Mouse (Mus musculus) liver, embryonic 15.5 days (tissue): ENCODE measurements around the gene Fam163b. TPM values are rescaled to one million over a fixed set of nuclear protein-coding genes. Genes with fewer than 3 reads are reported as not detected.

ENCODE experiments used
- ATAC-seq: fragments of 200-750 bp; cut with Nextera tagmentation; 2 replicates; pipeline ENCODE4 v1.8.0; 2017; ENCODE audit warnings: moderate number of reproducible peaks, mild to moderate bottlenecking, moderate library complexity; ENCODE audit not compliant: insufficient read depth
- H3K27ac ChIP-seq: fragments of 300-500 bp; sonication (generic); replicated peaks from 2 replicates; pipeline ENCODE4 v1.5.1; 2015; ENCODE audit warnings: mild to moderate bottlenecking, inconsistent platforms
- H3K27me3 ChIP-seq: fragments of 300-500 bp; sonication (generic); 2 replicates; pipeline ENCODE4 v1.6.1; 2015; ENCODE audit warnings: mild to moderate bottlenecking, inconsistent platforms
- H3K36me3 ChIP-seq: fragments of 300-500 bp; sonication (generic); replicated peaks from 2 replicates; pipeline ENCODE4 v1.6.1; 2015; ENCODE audit warnings: moderate library complexity, mild to moderate bottlenecking, inconsistent platforms
- H3K4me1 ChIP-seq: fragments of 300-500 bp; sonication (generic); replicated peaks from 2 replicates; pipeline ENCODE4 v1.6.1; 2015; ENCODE audit warnings: inconsistent platforms
- H3K4me2 ChIP-seq: fragments of 300-500 bp; sonication (generic); 2 replicates; pipeline ENCODE4 v1.6.1; 2015; ENCODE audit warnings: moderate library complexity, mild to moderate bottlenecking, inconsistent platforms
- H3K4me3 ChIP-seq: fragments of 300-500 bp; sonication (generic); replicated peaks from 2 replicates; pipeline ENCODE4 v1.5.1; 2015; ENCODE audit warnings: mild to moderate bottlenecking, inconsistent platforms
- H3K9ac ChIP-seq: fragments of 300-500 bp; sonication (generic); 2 replicates; pipeline ENCODE4 v1.6.1; 2015; ENCODE audit warnings: moderate library complexity, mild to moderate bottlenecking, inconsistent platforms
- H3K9me3 ChIP-seq: fragments of 300-500 bp; sonication (generic); replicated peaks from 2 replicates; pipeline ENCODE4 v1.6.1; 2016; ENCODE audit warnings: inconsistent platforms
- WGBS: fragments of 180-500 bp; shearing (Covaris S2); methylation state at CpG from one replicate; pipeline ENCODE4 v1.1.7; 2015; ENCODE audit warnings: mixed read lengths; ENCODE audit not compliant: insufficient replicate concordance; 5-methylcytosine and 5-hydroxymethylcytosine counted together
- polyA plus RNA-seq: library from polyadenylated mRNA; unstranded; fragments of >200 nt; fragmentation: Nextera tagmentation; extraction: Ambion mirVana; gene quantifications from 2 replicates; pipeline ENCODE4 v1.2.1, GENCODE M21; 2015

Gene Fam163b
- polyA plus RNA-seq, 1 experiment from 2014 or later, result not detected

DNA sequence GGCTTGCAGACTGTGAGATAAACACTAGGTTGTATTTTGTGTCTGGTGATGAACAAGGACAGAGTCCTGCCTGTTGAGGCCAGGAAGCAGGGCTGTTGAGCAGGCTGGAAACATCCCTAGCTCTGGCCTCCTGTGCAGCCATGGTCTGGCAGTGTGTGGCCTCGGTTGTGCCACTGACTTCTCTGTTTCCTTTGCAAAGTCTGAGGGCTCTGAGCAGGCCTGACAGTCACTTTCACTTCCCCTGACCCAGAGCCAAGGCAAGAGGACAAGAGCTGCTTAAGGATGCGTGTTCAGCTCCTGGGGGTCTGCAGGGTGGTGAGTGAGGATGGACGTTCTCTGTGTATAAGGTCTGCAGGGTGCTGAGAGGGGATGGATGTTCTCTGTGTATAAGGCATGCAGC is 13.3 kb downstream of the Fam163b start:
- Histone ChIP-seq H3K27ac (no peak overlapping the region), H3K36me3 (no peaks in the 10 kb centered on the region), H3K9ac (no peak overlapping the region), H3K4me1 (no peaks in the 10 kb centered on the region), H3K9me3 (no peaks in the 10 kb centered on the region), H3K4me2 (no peak overlapping the region), H3K4me3 (no peak overlapping the region), H3K27me3 (no peaks in the 10 kb centered on the region)
- no peak for ATAC-seq
- 34% methylated on average over 3 of the region's 3 CpGs for WGBS

- WGBS, result 59% methylated on average over 4 of the region's 4 CpGs
Observed at GRCm38 (mm10) chr2:27126496-27126895, 15.8 kb downstream of the Fam163b start.

GRCm38 (mm10) chr2:27125979-27126378 is 16.3 kb downstream of the Fam163b start:
- H3K36me3 ChIP-seq, result no peaks in the 10 kb centered on the region
- peaks cover 7% of the 10 kb centered on the region; the same call in 1 of the 2 replicates for H3K27me3 ChIP-seq
- no peaks in the 10 kb centered on the region for H3K4me1 ChIP-seq
- H3K4me3 ChIP-seq, result no peak overlapping the region
- H3K9ac ChIP-seq, result no peak overlapping the region
- no peak overlapping the region for H3K4me2 ChIP-seq
- WGBS, result 27% methylated on average over 10 of the region's 10 CpGs
- no peak for ATAC-seq
- H3K27ac ChIP-seq, result no peak overlapping the region
- no peaks in the 10 kb centered on the region for H3K9me3 ChIP-seq

More at GRCm38 (mm10) chr2:27126496-27126895, 15.8 kb downstream of the Fam163b start:
- Histone ChIP-seq H3K9ac (no peak overlapping the region), H3K9me3 (no peaks in the 10 kb centered on the region), H3K27me3 (peaks cover 7% of the 10 kb centered on the region; the same call in 1 of the 2 replicates), H3K27ac (no peak overlapping the region), H3K4me1 (no peaks in the 10 kb centered on the region), H3K36me3 (no peaks in the 10 kb centered on the region), H3K4me3 (no peak overlapping the region), H3K4me2 (no peak overlapping the region)
- ATAC-seq, result no peak

DNA sequence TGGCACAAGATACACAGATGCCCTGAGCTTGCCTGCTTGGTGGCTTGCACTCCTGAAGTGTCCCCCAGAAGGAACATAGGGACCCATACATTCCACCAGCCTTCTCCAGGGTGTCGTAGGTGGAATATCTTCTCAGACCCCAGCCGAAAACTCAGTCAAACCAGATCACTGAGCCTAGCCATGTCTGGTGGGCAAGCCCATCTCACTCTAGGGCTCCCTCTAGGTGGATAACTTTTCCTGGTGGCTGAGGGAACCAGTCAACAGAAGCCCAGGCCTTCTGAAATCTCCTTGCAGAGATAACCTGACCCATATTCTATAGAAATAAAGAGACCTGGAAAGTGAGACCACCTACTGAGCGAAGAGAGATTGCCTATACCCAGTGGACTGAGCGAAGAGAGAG is 19.2 kb downstream of the Fam163b start:
- Histone ChIP-seq H3K27me3 (peaks cover 7% of the 10 kb centered on the region; the same call in 1 of the 2 replicates), H3K9me3 (no peaks in the 10 kb centered on the region), H3K4me2 (no peak overlapping the region), H3K27ac (no peak overlapping the region), H3K4me1 (no peaks in the 10 kb centered on the region), H3K4me3 (no peak overlapping the region), H3K36me3 (no peaks in the 10 kb centered on the region), H3K9ac (no peak overlapping the region)
- WGBS, result 64% methylated on average over 4 of the region's 4 CpGs
- no peak for ATAC-seq

GRCm38 (mm10) chr2:27122578-27122977 is 19.7 kb downstream of the Fam163b start:
- Histone ChIP-seq H3K27me3 (peaks cover 7% of the 10 kb centered on the region; the same call in 1 of the 2 replicates), H3K4me3 (no peak overlapping the region), H3K4me1 (no peaks in the 10 kb centered on the region), H3K36me3 (no peaks in the 10 kb centered on the region), H3K9ac (no peak overlapping the region), H3K4me2 (no peak overlapping the region), H3K27ac (no peak overlapping the region), H3K9me3 (no peaks in the 10 kb centered on the region)
- ATAC-seq, result no peak
- 36% methylated on average over 9 of the region's 9 CpGs for WGBS

- Histone ChIP-seq H3K4me1 (no peaks in the 10 kb centered on the region), H3K9me3 (no peaks in the 10 kb centered on the region), H3K36me3 (no peaks in the 10 kb centered on the region), H3K9ac (no peak overlapping the region), H3K4me2 (no peak overlapping the region), H3K27ac (no peak overlapping the region), H3K27me3 (peaks cover 7% of the 10 kb centered on the region; the same call in 1 of the 2 replicates), H3K4me3 (no peak overlapping the region)
- no peak for ATAC-seq
- 7% methylated on average over 9 of the region's 9 CpGs for WGBS
Observed at GRCm38 (mm10) chr2:27121626-27122355, 20.5 kb downstream of the Fam163b start.

DNA sequence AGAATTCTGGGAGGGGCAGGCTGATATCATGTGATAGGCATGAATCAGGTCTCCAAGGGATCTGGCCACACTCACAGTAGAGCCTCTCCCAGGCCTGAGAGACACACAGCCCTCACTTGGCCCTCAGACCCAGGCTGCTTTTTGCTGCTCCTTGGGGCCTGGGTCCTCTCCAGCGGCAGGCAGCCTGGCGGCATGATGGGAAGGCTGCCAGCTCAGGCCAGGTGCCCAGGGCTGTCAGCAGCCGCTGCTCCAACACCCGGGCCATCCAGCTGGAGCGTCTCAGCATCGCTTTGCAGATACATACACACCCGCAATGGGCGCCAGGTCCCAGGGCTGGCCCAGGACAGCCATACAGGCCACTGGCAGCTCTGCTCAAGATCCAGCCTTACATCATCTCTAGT is 22.1 kb downstream of the Fam163b start:
- Histone ChIP-seq H3K4me2 (no peak overlapping the region), H3K36me3 (no peaks in the 10 kb centered on the region), H3K4me3 (no peak overlapping the region), H3K9ac (no peak overlapping the region), H3K27me3 (peaks cover 7% of the 10 kb centered on the region; the same call in 1 of the 2 replicates), H3K9me3 (no peaks in the 10 kb centered on the region), H3K27ac (no peak overlapping the region), H3K4me1 (no peaks in the 10 kb centered on the region)
- no peak for ATAC-seq
- WGBS, result 67% methylated on average over 8 of the region's 8 CpGs

- Histone ChIP-seq H3K4me3 (no peak overlapping the region), H3K36me3 (no peaks in the 10 kb centered on the region), H3K9ac (no peak overlapping the region), H3K9me3 (no peaks in the 10 kb centered on the region), H3K27me3 (peaks cover 7% of the 10 kb centered on the region; the same call in 1 of the 2 replicates), H3K4me1 (no peaks in the 10 kb centered on the region), H3K4me2 (no peak overlapping the region), H3K27ac (no peak overlapping the region)
- WGBS, result 62% methylated on average over 2 of the region's 2 CpGs
- ATAC-seq, result no peak
Observed at GRCm38 (mm10) chr2:27119766-27120165, 22.5 kb downstream of the Fam163b start.

- no peak for ATAC-seq
- no peaks in the 10 kb centered on the region for H3K4me1 ChIP-seq
- H3K4me2 ChIP-seq, result no peak overlapping the region
- H3K36me3 ChIP-seq, result no peaks in the 10 kb centered on the region
- H3K27ac ChIP-seq, result no peak overlapping the region
- 42% methylated on average over 4 of the region's 4 CpGs for WGBS
- no peak overlapping the region for H3K9ac ChIP-seq
- H3K4me3 ChIP-seq, result no peak overlapping the region
- H3K27me3 ChIP-seq, result peaks cover 7% of the 10 kb centered on the region; the same call in 1 of the 2 replicates
- H3K9me3 ChIP-seq, result no peaks in the 10 kb centered on the region
Observed at GRCm38 (mm10) chr2:27118452-27118851, 23.8 kb downstream of the Fam163b start.

DNA sequence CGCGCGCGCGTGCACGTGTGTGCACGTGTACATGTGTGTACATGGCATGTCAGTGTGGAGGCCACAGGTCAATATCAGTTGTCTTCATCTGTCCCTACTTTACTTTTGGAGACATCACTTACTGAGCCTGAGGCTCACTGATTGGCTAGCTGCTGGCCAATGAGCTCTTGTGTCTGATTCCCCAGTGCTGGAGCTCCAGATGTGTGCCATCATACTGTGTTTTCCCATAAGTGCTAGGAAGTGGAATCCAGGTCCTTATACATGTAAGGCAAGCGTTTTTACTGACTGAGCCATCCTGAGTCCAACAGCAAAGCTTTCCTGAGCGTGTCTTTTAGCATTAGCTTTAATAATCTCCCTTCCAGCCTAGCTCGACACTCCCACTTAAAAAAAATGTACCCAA is 28.1 kb downstream of the Fam163b start:
- H3K27me3 ChIP-seq, result no peaks in the 10 kb centered on the region
- no peak overlapping the region for H3K27ac ChIP-seq
- WGBS, result 80% methylated on average over 10 of the region's 10 CpGs
- no peak overlapping the region for H3K4me2 ChIP-seq
- no peaks in the 10 kb centered on the region for H3K36me3 ChIP-seq
- no peak overlapping the region for H3K9ac ChIP-seq
- H3K4me3 ChIP-seq, result no peak overlapping the region
- ATAC-seq, result no peak
- no peaks in the 10 kb centered on the region for H3K4me1 ChIP-seq
- H3K9me3 ChIP-seq, result no peaks in the 10 kb centered on the region

GRCm38 (mm10) chr2:27112585-27112984 is 29.7 kb downstream of the Fam163b start:
- Histone ChIP-seq H3K4me3 (no peak overlapping the region), H3K9ac (no peak overlapping the region), H3K4me1 (no peaks in the 10 kb centered on the region), H3K27ac (no peak overlapping the region), H3K9me3 (no peaks in the 10 kb centered on the region), H3K36me3 (no peaks in the 10 kb centered on the region), H3K4me2 (no peak overlapping the region), H3K27me3 (no peaks in the 10 kb centered on the region)
- no peak for ATAC-seq
- 74% methylated on average over 20 of the region's 20 CpGs for WGBS

GRCm38 (mm10) chr2:27109052-27109451 is 33.2 kb downstream of the Fam163b start:
- no peak for ATAC-seq
- H3K36me3 ChIP-seq, result no peaks in the 10 kb centered on the region
- no peak overlapping the region for H3K27ac ChIP-seq
- H3K4me3 ChIP-seq, result no peak overlapping the region
- H3K4me2 ChIP-seq, result no peak overlapping the region
- H3K9me3 ChIP-seq, result no peaks in the 10 kb centered on the region
- H3K4me1 ChIP-seq, result no peaks in the 10 kb centered on the region
- H3K27me3 ChIP-seq, result no peaks in the 10 kb centered on the region; the same call in 1 of the 2 replicates
- 68% methylated on average over 5 of the region's 5 CpGs for WGBS
- no peak overlapping the region for H3K9ac ChIP-seq
